In the genomic region with DNA sequence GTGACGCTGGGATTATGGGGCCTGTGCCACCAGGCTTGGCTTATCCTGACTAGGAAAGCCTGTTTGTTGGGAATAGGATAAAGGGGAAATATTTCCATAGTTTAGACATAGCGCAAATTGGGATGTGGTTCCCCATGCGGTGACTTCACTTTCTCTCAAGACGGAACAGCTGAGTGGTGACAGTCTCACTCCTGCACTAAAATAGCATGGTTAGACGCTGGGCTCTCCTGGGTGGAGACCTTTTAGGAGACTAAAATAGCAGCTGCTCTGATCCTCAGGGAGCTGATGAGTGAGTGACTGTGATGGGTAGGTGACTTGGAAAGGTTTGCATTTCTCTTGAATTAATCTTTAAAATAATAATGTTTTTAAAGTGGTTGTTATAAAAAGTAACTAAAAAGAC, we compare ENCODE assay signal across 24 mouse cellular contexts. TPM values are rescaled to one million over a fixed set of nuclear protein-coding genes. Genes with fewer than 3 reads are reported as not detected.
DNase-seq lines count a peak whose midpoint lies in the region; ATAC-seq and TF ChIP-seq lines count a peak whose summit lies in the region.
"Had no signal": no experiment of that assay in that cellular context is flagged by ENCODE, and none has a peak within 500 bp of the region (broad histone marks: within the 10 kb centered on the region; RNA-seq: fewer than 3 reads in every experiment).

No protein-coding gene starts in this region.

- WGBS in heart, embryonic 11.5 days (ENCODE audit: insufficient replicate concordance), result 44% methylated on average over 5 of the region's 5 CpGs
- WGBS in heart, embryonic 13.5 days, result 30% methylated on average over 5 of the region's 5 CpGs

- TF ChIP-seq CTCF in layer of hippocampus, adult 2 months (conservative IDR thresholded peaks at IDR 0.05), result no peak

- peak; percentile 93 for DNase-seq in heart, adult 11 months
- no peak for DNase-seq in heart, postnatal 25 days (ENCODE audit: low spot score)
- peak; percentile 25 for DNase-seq in heart, postnatal 4 days
- DNase-seq in ovary, postnatal 10 days (ENCODE audit: low spot score), result no peak
- no peak for DNase-seq in layer of hippocampus, adult 2 months (ENCODE audit: low spot score in 2 of 2)
- DNase-seq: adrenal gland, postnatal 25 days; B cell, adult 2 months; cerebellum, adult 11-12 months; cerebellum, postnatal 14 days; kidney, adult 8-10 months; lung, embryonic 14.5 days; lung, postnatal 14 days; right cerebral cortex, postnatal 4 days; thymus, postnatal 4 days had no signal

- peak; percentile 57; the same call in 1 of the 2 replicates for ATAC-seq in heart, embryonic 11.5 days (replicated peaks; ENCODE audit: insufficient number of reproducible peaks, low FRiP score, low TSS enrichment)
- ATAC-seq in heart, embryonic 13.5 days (ENCODE audit: extremely low read depth, insufficient number of reproducible peaks, low FRiP score, low TSS enrichment), result no peak
- ATAC-seq: forebrain, embryonic 13.5 days; hindbrain, postnatal 0 days; intestine, embryonic 15.5 days; midbrain, embryonic 16.5 days had no signal

- no peaks in the 10 kb centered on the region for H3K9me3 ChIP-seq in heart, embryonic 11.5 days (replicated peaks; ENCODE audit: control insufficient read depth, low read length)
- no peaks in the 10 kb centered on the region for H3K9me3 ChIP-seq in heart, embryonic 13.5 days
- H3K9me3 ChIP-seq: forebrain, embryonic 13.5 days; intestine, embryonic 15.5 days; limb, embryonic 12.5 days; liver, embryonic 15.5 days; neural tube, embryonic 12.5 days had no signal

- intact Hi-C loops in heart, postnatal 25 days (cut with DNase I), result no loop called here

- peaks cover 27% of the 10 kb centered on the region for H3K36me3 ChIP-seq in heart, embryonic 11.5 days (ENCODE audit: control insufficient read depth, insufficient read depth, low read length)
- peaks cover 64% of the 10 kb centered on the region for H3K36me3 ChIP-seq in heart, embryonic 13.5 days

- H3K9ac ChIP-seq in heart, embryonic 11.5 days (ENCODE audit: low read depth, low read length), result no peak overlapping the region
- H3K9ac ChIP-seq in heart, embryonic 13.5 days, result peak overlapping the region; percentile 69
- H3K9ac ChIP-seq: forebrain, embryonic 13.5 days; intestine, embryonic 15.5 days; limb, embryonic 12.5 days; liver, embryonic 15.5 days; lung, embryonic 14.5 days; neural tube, embryonic 12.5 days had no signal

- H3K4me3 ChIP-seq in heart, embryonic 11.5 days (ENCODE audit: low read depth, low read length), result no peak overlapping the region
- peak overlapping the region; percentile 29 for H3K4me3 ChIP-seq in heart, embryonic 13.5 days
- H3K4me3 ChIP-seq in layer of hippocampus, adult 2 months, result no peak overlapping the region
- H3K4me3 ChIP-seq: forebrain, embryonic 13.5 days; intestine, embryonic 15.5 days; limb, embryonic 12.5 days; liver, embryonic 15.5 days; neural tube, embryonic 12.5 days had no signal

- H3K27me3 ChIP-seq in heart, embryonic 11.5 days (ENCODE audit: control insufficient read depth, insufficient read depth, low read length), result no peaks in the 10 kb centered on the region
- no peaks in the 10 kb centered on the region for H3K27me3 ChIP-seq in heart, embryonic 13.5 days (replicated peaks)
- H3K27me3 ChIP-seq: forebrain, embryonic 13.5 days; intestine, embryonic 15.5 days; limb, embryonic 12.5 days; liver, embryonic 15.5 days; neural tube, embryonic 12.5 days had no signal

- H3K4me1 ChIP-seq in heart, embryonic 11.5 days (ENCODE audit: control insufficient read depth, insufficient read depth, low read length), result peaks cover 17% of the 10 kb centered on the region
- peaks cover 35% of the 10 kb centered on the region for H3K4me1 ChIP-seq in heart, embryonic 13.5 days
- H3K4me1 ChIP-seq: forebrain, embryonic 13.5 days; intestine, embryonic 15.5 days; limb, embryonic 12.5 days had no signal

- H3K4me2 ChIP-seq in heart, embryonic 11.5 days, result peak overlapping the region; percentile 58
- peak overlapping the region; percentile 62 for H3K4me2 ChIP-seq in heart, embryonic 13.5 days
- H3K4me2 ChIP-seq: forebrain, embryonic 13.5 days; intestine, embryonic 15.5 days; limb, embryonic 12.5 days; liver, embryonic 15.5 days; lung, embryonic 14.5 days; neural tube, embryonic 12.5 days had no signal

- peak overlapping the region; percentile 94 for H3K27ac ChIP-seq in heart, embryonic 11.5 days (ENCODE audit: low read depth, low read length)
- peak overlapping the region; percentile 86 for H3K27ac ChIP-seq in heart, embryonic 13.5 days (replicated peaks)
- H3K27ac ChIP-seq in layer of hippocampus, adult 2 months, result no peak overlapping the region
- H3K27ac ChIP-seq: forebrain, embryonic 13.5 days; hindbrain, postnatal 0 days; intestine, embryonic 15.5 days; kidney, postnatal 0 days; limb, embryonic 12.5 days; liver, embryonic 15.5 days; neural tube, embryonic 12.5 days had no signal

RNA-seq across cellular contexts. Expression of a gene that starts 17.4 kb away (rescaled TPM):
- 10 to 100 TPM; 32.8 to 36.6 TPM for total RNA-seq in heart, postnatal 25 days (2021)
- polyA plus RNA-seq in heart, embryonic 11.5 days (2014; fragmentation: Nextera tagmentation; extraction: Ambion mirVana), result 87.0 and 93.6 TPM in 2 replicates
- 58.9 and 60.2 TPM in 2 replicates for polyA plus RNA-seq in heart, embryonic 13.5 days (2015; fragmentation: Nextera tagmentation; extraction: Ambion mirVana)
- total RNA-seq in heart, postnatal 4 days (2021), result 10 to 100 TPM; 55.6 to 59.6 TPM
- 100 to 1,000 TPM; 103 to 104 TPM for total RNA-seq in layer of hippocampus, adult 2 months (2021)

Comparison
In these comparisons a context has a peak if more than half of its experiments do, and no peak if none do; other contexts are left out.
1. DNase-seq: peak in heart, adult 11 months (single experiment) and heart, postnatal 4 days (single experiment); none in heart, postnatal 25 days (single experiment), ovary, postnatal 10 days (single experiment) and layer of hippocampus, adult 2 months (0 of 2).